Mouse (Mus musculus) urinary bladder, postnatal 14 days (tissue): Measurements from ENCODE around the gene Ankrd9.

Experiments used
- DNase-seq: peaks from one replicate; pipeline ENCODE4 v3.0.0; 2021; ENCODE audit warnings: low spot score

The Ankrd9 gene

GRCm38 (mm10) chr12:110961973-110962372, 16.9 kb downstream of the Ankrd9 start:
- no peak for DNase-seq

GRCm38 (mm10) chr12:110954351-110954991, 24.4 kb downstream of the Ankrd9 start:
- no peak for DNase-seq

- no peak for DNase-seq
Measured at GRCm38 (mm10) chr12:110953900-110954299, 24.9 kb downstream of the Ankrd9 start.

GRCm38 (mm10) chr12:110953443-110953842, 25.4 kb downstream of the Ankrd9 start:
- no peak for DNase-seq

GRCm38 (mm10) chr12:110952628-110953385, 26.0 kb downstream of the Ankrd9 start:
- no peak for DNase-seq

- DNase-seq, result no peak
Measured at GRCm38 (mm10) chr12:110951236-110951635, 27.6 kb downstream of the Ankrd9 start.

- DNase-seq, result no peak
Measured at GRCm38 (mm10) chr12:110950151-110950550, 28.7 kb downstream of the Ankrd9 start.

GRCm38 (mm10) chr12:110949410-110949809, 29.4 kb downstream of the Ankrd9 start:
- DNase-seq, result no peak

- DNase-seq, result no peak
Measured at GRCm38 (mm10) chr12:110948910-110949201, 30.0 kb downstream of the Ankrd9 start.

GRCm38 (mm10) chr12:110948082-110948909, 30.5 kb downstream of the Ankrd9 start:
- no peak for DNase-seq

- no peak for DNase-seq
Measured at GRCm38 (mm10) chr12:110946216-110946615, 32.6 kb downstream of the Ankrd9 start.

GRCm38 (mm10) chr12:110940869-110941268, 38.0 kb downstream of the Ankrd9 start:
- DNase-seq, result no peak

GRCm38 (mm10) chr12:110939385-110939784, 39.5 kb downstream of the Ankrd9 start:
- DNase-seq, result no peak

GRCm38 (mm10) chr12:110937496-110937895, 41.3 kb downstream of the Ankrd9 start:
- no peak for DNase-seq

- peak; percentile 83 for DNase-seq
Measured at GRCm38 (mm10) chr12:110935983-110936620, 42.7 kb downstream of the Ankrd9 start.

GRCm38 (mm10) chr12:110932820-110933219, 46.0 kb downstream of the Ankrd9 start:
- DNase-seq, result no peak
